Mouse (Mus musculus) forebrain, embryonic 13.5 days (tissue): ENCODE results near the gene Zfp583. TPM values are rescaled to one million over a fixed set of nuclear protein-coding genes. Genes with fewer than 3 reads are reported as not detected.
"Not testable (repeated sequence)": the region's sequence is repeated elsewhere in the genome, so short reads cannot be mapped to it uniquely, and the experiment has no call there.

Source experiments
- ATAC-seq: fragments of 200-750 bp; cut with Nextera tagmentation; 2 replicates; pipeline ENCODE4 v1.8.0; 2017
- H3K27ac ChIP-seq: fragments of 300-500 bp; sonication (generic); 2 replicates; pipeline ENCODE4 v1.5.1; 2015; ENCODE audit warnings: inconsistent platforms, mild to moderate bottlenecking, moderate library complexity
- H3K27me3 ChIP-seq: fragments of 300-500 bp; sonication (generic); 2 replicates; pipeline ENCODE4 v1.6.1; 2015; ENCODE audit warnings: mild to moderate bottlenecking, inconsistent platforms
- H3K36me3 ChIP-seq: fragments of 300-500 bp; sonication (generic); 2 replicates; pipeline ENCODE4 v1.6.1; 2015; ENCODE audit warnings: mild to moderate bottlenecking, inconsistent platforms; ENCODE audit not compliant: poor library complexity, severe bottlenecking
- H3K4me1 ChIP-seq: fragments of 300-500 bp; sonication (generic); 2 replicates; pipeline ENCODE4 v1.6.1; 2015; ENCODE audit warnings: inconsistent platforms
- H3K4me2 ChIP-seq: fragments of 300-500 bp; sonication (generic); 2 replicates; pipeline ENCODE4 v1.6.1; 2015; ENCODE audit warnings: inconsistent platforms, mild to moderate bottlenecking, moderate library complexity
- H3K4me3 ChIP-seq: fragments of 300-500 bp; sonication (generic); 2 replicates; pipeline ENCODE4 v1.5.1; 2015; ENCODE audit warnings: mild to moderate bottlenecking, inconsistent platforms
- H3K9ac ChIP-seq: fragments of 300-500 bp; sonication (generic); 2 replicates; pipeline ENCODE4 v1.6.1; 2015; ENCODE audit warnings: mild to moderate bottlenecking, inconsistent platforms
- H3K9me3 ChIP-seq: fragments of 300-500 bp; sonication (generic); replicated peaks from 2 replicates; pipeline ENCODE4 v1.6.1; 2016; ENCODE audit warnings: inconsistent platforms
- whole genome bisulfite sequencing: fragments of 180-500 bp; shearing (Covaris S2); methylation state at CpG from one replicate; pipeline ENCODE4 v1.1.7; 2015; 5-methylcytosine and 5-hydroxymethylcytosine counted together
- polyA plus RNA-seq: library from polyadenylated mRNA; unstranded; fragments of >200 nt; fragmentation: Nextera tagmentation; extraction: Ambion mirVana; gene quantifications from 2 replicates; pipeline ENCODE4 v1.2.1, GENCODE M21; 2015

Gene Zfp583
- polyA plus RNA-seq, 1 experiment from 2014 or later = 9.2 TPM

- peaks cover 6% of the 10 kb centered on the region for H3K4me1 ChIP-seq
- 55% methylated on average over 10 of the region's 10 CpGs for WGBS
- no peak for ATAC-seq
- no peaks in the 10 kb centered on the region for H3K27me3 ChIP-seq
- no peaks in the 10 kb centered on the region for H3K9me3 ChIP-seq
- H3K4me2 ChIP-seq = no peak overlapping the region
- H3K9ac ChIP-seq = no peak overlapping the region
- peaks cover 6% of the 10 kb centered on the region for H3K36me3 ChIP-seq
- H3K27ac ChIP-seq = no peak overlapping the region
- H3K4me3 ChIP-seq = no peak overlapping the region
These were observed 28.0 kb upstream of the Zfp583 start for GRCm38 (mm10) chr7:6358937-6359590.

- Histone ChIP-seq H3K9ac (no peak overlapping the region), H3K9me3 (no peaks in the 10 kb centered on the region), H3K27ac (no peak overlapping the region), H3K4me3 (no peak overlapping the region), H3K36me3 (peaks cover 15% of the 10 kb centered on the region), H3K27me3 (no peaks in the 10 kb centered on the region), H3K4me1 (no peaks in the 10 kb centered on the region), H3K4me2 (no peak overlapping the region)
- no peak for ATAC-seq
- WGBS = 73% methylated on average over 2 of the region's 2 CpGs
These were observed 27.0 kb upstream of the Zfp583 start for GRCm38 (mm10) chr7:6358121-6358520.

GRCm38 (mm10) chr7:6344124-6344523 is 13.0 kb upstream of the Zfp583 start:
- Histone ChIP-seq H3K36me3 (no peaks in the 10 kb centered on the region), H3K4me1 (peaks cover 4% of the 10 kb centered on the region; the same call in 1 of the 2 replicates), H3K27me3 (no peaks in the 10 kb centered on the region), H3K27ac (no peak overlapping the region), H3K4me2 (peak overlapping the region; percentile 54), H3K9me3 (no peaks in the 10 kb centered on the region), H3K4me3 (peak overlapping the region; percentile 53), H3K9ac (0 out of 2 replicates have a peak overlapping the region, but pooled peaks have one; percentile 21)
- WGBS = 30% methylated on average over 10 of the region's 10 CpGs
- ATAC-seq = no peak; the same call in 1 of the 2 replicates

GRCm38 (mm10) chr7:6343501-6344071 is 12.5 kb upstream of the Zfp583 start, which contains the start of gene Gm3854:
Gene Gm3854, plus strand, starts transcription at chr7:6343759.
- Histone ChIP-seq H3K9me3 (no peaks in the 10 kb centered on the region), H3K27me3 (no peaks in the 10 kb centered on the region), H3K27ac (peak within 1 kb of the TSS; percentile 55), H3K9ac (peak within 1 kb of the TSS; percentile 62), H3K4me2 (peak within 1 kb of the TSS; percentile 54), H3K4me1 (peaks cover 4% of the 10 kb centered on the region; the same call in 1 of the 2 replicates), H3K36me3 (no peaks in the 10 kb centered on the region), H3K4me3 (peak within 1 kb of the TSS; percentile 53)
- under 1% methylated on average over 26 of the region's 26 CpGs for WGBS
- ATAC-seq = peak; percentile 95

- 81% methylated on average over 5 of the region's 5 CpGs for WGBS
- ATAC-seq = no peak
- H3K4me2 ChIP-seq = no peak overlapping the region
- no peaks in the 10 kb centered on the region for H3K9me3 ChIP-seq
- no peak overlapping the region for H3K4me3 ChIP-seq
- no peak overlapping the region for H3K9ac ChIP-seq
- H3K27me3 ChIP-seq = no peaks in the 10 kb centered on the region
- peaks cover 4% of the 10 kb centered on the region; the same call in 1 of the 2 replicates for H3K4me1 ChIP-seq
- no peaks in the 10 kb centered on the region for H3K36me3 ChIP-seq
- H3K27ac ChIP-seq = no peak overlapping the region
These were observed 8.8 kb upstream of the Zfp583 start for GRCm38 (mm10) chr7:6339865-6340264.

GRCm38 (mm10) chr7:6330458-6331232 is 440 bp downstream of the Zfp583 start:
- no peaks in the 10 kb centered on the region for H3K27me3 ChIP-seq
- peak overlapping the region; percentile 55 for H3K4me3 ChIP-seq
- H3K9ac ChIP-seq = peak overlapping the region; percentile 79
- peak; percentile 87 for ATAC-seq
- peaks cover 12% of the 10 kb centered on the region; the same call in 1 of the 2 replicates for H3K4me1 ChIP-seq
- no peaks in the 10 kb centered on the region for H3K9me3 ChIP-seq
- peak overlapping the region; percentile 70 for H3K4me2 ChIP-seq
- peaks cover 5% of the 10 kb centered on the region; the same call in 1 of the 2 replicates for H3K36me3 ChIP-seq
- peak overlapping the region; percentile 85 for H3K27ac ChIP-seq
- 16% methylated on average over 23 of the region's 23 CpGs for WGBS

- whole genome bisulfite sequencing = 82% methylated on average over 11 of the region's 11 CpGs
- ATAC-seq = not testable (repeated sequence)
- H3K36me3 ChIP-seq = peaks cover 53% of the 10 kb centered on the region
These were observed 30.3 kb downstream of the Zfp583 start for GRCm38 (mm10) chr7:6300796-6301195.

GRCm38 (mm10) chr7:6291121-6291520 is 40.0 kb downstream of the Zfp583 start:
- peaks cover 23% of the 10 kb centered on the region for H3K4me1 ChIP-seq
- not testable (repeated sequence) for H3K9me3 ChIP-seq, H3K4me3 ChIP-seq, H3K4me2 ChIP-seq, H3K9ac ChIP-seq, H3K27me3 ChIP-seq, ATAC-seq, H3K27ac ChIP-seq
- 87% methylated on average over 5 of the region's 6 CpGs for whole genome bisulfite sequencing
- peaks cover 31% of the 10 kb centered on the region for H3K36me3 ChIP-seq

More at GRCm38 (mm10) chr7:6300796-6301195, 30.3 kb downstream of the Zfp583 start:
- H3K4me1 ChIP-seq, H3K4me3 ChIP-seq, H3K4me2 ChIP-seq, H3K9me3 ChIP-seq, H3K27ac ChIP-seq, H3K9ac ChIP-seq, H3K27me3 ChIP-seq: not testable (repeated sequence)

GRCm38 (mm10) chr7:6286921-6287531 is 44.1 kb downstream of the Zfp583 start:
- Histone ChIP-seq H3K36me3 (no peaks in the 10 kb centered on the region), H3K4me3 (peak overlapping the region; percentile 49), H3K27ac (peak overlapping the region; percentile 72), H3K9ac (peak overlapping the region; percentile 69), H3K4me1 (peaks cover 23% of the 10 kb centered on the region), H3K4me2 (peak overlapping the region; percentile 71), H3K9me3 (no peaks in the 10 kb centered on the region), H3K27me3 (no peaks in the 10 kb centered on the region)
- ATAC-seq = peak; percentile 16
- 23% methylated on average over 15 of the region's 15 CpGs for WGBS

GRCm38 (mm10) chr7:6285842-6286705 is 45.0 kb downstream of the Zfp583 start, which contains the start of gene Zfp667:
Gene Zfp667, plus strand, starts transcription at chr7:6286579.
- Histone ChIP-seq H3K4me1 (peaks cover 23% of the 10 kb centered on the region), H3K4me2 (peak within 1 kb of the TSS; percentile 71), H3K4me3 (peak within 1 kb of the TSS; percentile 49), H3K9ac (peak within 1 kb of the TSS; percentile 69), H3K27me3 (no peaks in the 10 kb centered on the region), H3K27ac (peak within 1 kb of the TSS; percentile 72), H3K9me3 (no peaks in the 10 kb centered on the region), H3K36me3 (no peaks in the 10 kb centered on the region)
- WGBS = 4% methylated on average over 47 of the region's 50 CpGs
- peak; percentile 80 for ATAC-seq

- Histone ChIP-seq H3K27ac (no peak overlapping the region), H3K4me1 (peaks cover 23% of the 10 kb centered on the region), H3K4me2 (0 out of 2 replicates have a peak overlapping the region, but pooled peaks have one; percentile 71), H3K36me3 (no peaks in the 10 kb centered on the region), H3K4me3 (no peak overlapping the region), H3K9me3 (no peaks in the 10 kb centered on the region), H3K9ac (no peak overlapping the region), H3K27me3 (no peaks in the 10 kb centered on the region)
- WGBS = 88% methylated on average over 6 of the region's 6 CpGs
- no peak for ATAC-seq
These were observed 45.7 kb downstream of the Zfp583 start for GRCm38 (mm10) chr7:6285366-6285765.
